Mouse (Mus musculus): ENCODE measurements at regions not wholly inside any gene's neighbourhood (a gene's known extent, or its start where the extent isn't known, plus 50 kb on each side); places are given as distances from the start of the nearest gene placed in this dataset.

DNA sequence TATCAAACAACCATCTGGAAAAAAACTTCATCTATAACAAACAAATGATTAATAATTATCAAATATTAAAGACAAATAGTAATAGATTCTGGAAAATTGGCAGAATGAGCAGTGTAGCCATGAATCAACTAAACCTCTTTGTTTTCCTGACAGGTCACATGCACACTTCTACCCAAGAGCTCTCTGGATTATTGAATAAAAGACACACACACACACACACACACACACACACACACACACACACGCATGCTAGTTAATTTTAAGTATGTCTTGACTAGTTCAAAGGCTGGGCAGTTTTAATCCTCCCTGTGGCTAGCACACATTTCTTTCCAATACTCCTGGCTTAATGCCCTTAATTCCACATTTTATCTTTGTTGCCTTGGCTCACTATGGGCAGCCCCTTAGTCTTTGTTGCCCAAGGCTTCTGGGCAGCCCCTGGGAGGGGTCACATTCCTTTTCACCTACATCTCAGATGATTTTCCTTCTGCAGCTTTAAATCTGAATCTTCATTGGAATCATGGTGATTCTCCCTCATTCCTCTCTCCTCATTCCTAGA lies 710.6 kb upstream of the Marcks start:
- Histone ChIP-seq H3ac (ENCODE audit: control insufficient read depth, insufficient read length) (no peak overlapping the region), H3K4me2 (ENCODE audit: low read depth) (no peak overlapping the region), H3K36me3 (ENCODE audit: control insufficient read depth, insufficient read depth) (no peaks in the 10 kb centered on the region), H3K79me2 (ENCODE audit: control insufficient read depth, insufficient read depth) (no peaks in the 10 kb centered on the region), H3K27me3 (ENCODE audit: control insufficient read depth, insufficient read depth, insufficient read length) (no peaks in the 10 kb centered on the region), H3K4me3 (no peak overlapping the region)
- TF ChIP-seq REST (IDR thresholded peaks at IDR 0.05; ENCODE audit: insufficient read depth, insufficient read length) (no peak), TCF12 (IDR thresholded peaks at IDR 0.05; ENCODE audit: insufficient read depth, poor library complexity, severe bottlenecking) (no peak), CEBPB (IDR thresholded peaks at IDR 0.05; ENCODE audit: insufficient read depth, poor library complexity, severe bottlenecking) (no peak), MYOG (IDR thresholded peaks at IDR 0.05; ENCODE audit: control insufficient read depth in 1 of 3, insufficient read depth in 1 of 3, insufficient read length in 2 of 3, low read depth in 2 of 3) (no peak), TCF3 (IDR thresholded peaks at IDR 0.05; ENCODE audit: insufficient read length, low read depth) (no peak), MYOD1 (IDR thresholded peaks at IDR 0.05; ENCODE audit: control insufficient read depth in 1 of 3, insufficient read length in 2 of 3, low read depth in 2 of 3) (no peak), SRF (IDR thresholded peaks at IDR 0.05; ENCODE audit: control insufficient read depth, insufficient read length, low read depth) (no peak), E2F4 (IDR thresholded peaks at IDR 0.05; ENCODE audit: insufficient read depth) (no peak), USF1 (IDR thresholded peaks at IDR 0.05; ENCODE audit: low read depth) (no peak), POLR2A (IDR thresholded peaks at IDR 0.05; ENCODE audit: insufficient read length, low read depth) (no peak), MAX (IDR thresholded peaks at IDR 0.05; ENCODE audit: low read depth) (no peak), POLR2AphosphoS2 (IDR thresholded peaks at IDR 0.05; ENCODE audit: insufficient read length, low read depth) (no peak)

DNA sequence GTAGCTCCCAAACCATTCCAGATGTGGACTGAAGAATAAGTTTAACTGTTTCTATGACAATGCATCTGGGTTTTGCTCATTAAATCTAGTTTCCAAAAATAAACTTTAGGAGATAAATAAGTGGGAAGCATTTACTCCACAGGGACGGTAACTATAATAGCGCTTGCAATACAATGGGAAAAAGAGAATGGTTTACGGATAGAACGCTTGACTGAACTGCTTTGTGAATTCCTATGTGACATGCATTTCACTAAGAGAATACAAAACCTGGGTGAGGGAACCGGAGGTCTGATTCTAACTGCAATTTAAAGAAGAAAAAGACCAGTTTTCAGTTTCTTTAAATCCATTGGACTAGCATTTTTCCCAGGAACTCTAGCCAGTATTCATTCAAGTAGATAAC lies 704.1 kb upstream of the Marcks start:
- no peak overlapping the region for H3K4me2 ChIP-seq (ENCODE audit: low read depth)
- TF ChIP-seq MAX (IDR thresholded peaks at IDR 0.05; ENCODE audit: low read depth) (no peak), USF1 (IDR thresholded peaks at IDR 0.05; ENCODE audit: low read depth) (no peak), E2F4 (IDR thresholded peaks at IDR 0.05; ENCODE audit: insufficient read depth) (no peak), POLR2AphosphoS2 (IDR thresholded peaks at IDR 0.05; ENCODE audit: insufficient read length, low read depth) (no peak), CEBPB (IDR thresholded peaks at IDR 0.05; ENCODE audit: insufficient read depth, poor library complexity, severe bottlenecking) (no peak), SRF (IDR thresholded peaks at IDR 0.05; ENCODE audit: control insufficient read depth, insufficient read length, low read depth) (no peak), TCF12 (IDR thresholded peaks at IDR 0.05; ENCODE audit: insufficient read depth, poor library complexity, severe bottlenecking) (no peak), MYOG (IDR thresholded peaks at IDR 0.05; ENCODE audit: control insufficient read depth in 1 of 3, insufficient read depth in 1 of 3, insufficient read length in 2 of 3, low read depth in 2 of 3) (no peak), POLR2A (IDR thresholded peaks at IDR 0.05; ENCODE audit: insufficient read length, low read depth) (no peak), REST (IDR thresholded peaks at IDR 0.05; ENCODE audit: insufficient read depth, insufficient read length) (no peak), TCF3 (IDR thresholded peaks at IDR 0.05; ENCODE audit: insufficient read length, low read depth) (no peak), MYOD1 (IDR thresholded peaks at IDR 0.05; ENCODE audit: control insufficient read depth in 1 of 3, insufficient read length in 2 of 3, low read depth in 2 of 3) (no peak)
- H3K36me3 ChIP-seq (ENCODE audit: control insufficient read depth, insufficient read depth), result no peaks in the 10 kb centered on the region
- no peaks in the 10 kb centered on the region for H3K79me2 ChIP-seq (ENCODE audit: control insufficient read depth, insufficient read depth)
- no peak overlapping the region for H3ac ChIP-seq (ENCODE audit: control insufficient read depth, insufficient read length)
- H3K27me3 ChIP-seq (ENCODE audit: control insufficient read depth, insufficient read depth, insufficient read length), result no peaks in the 10 kb centered on the region
- H3K4me3 ChIP-seq, result no peak overlapping the region

DNA sequence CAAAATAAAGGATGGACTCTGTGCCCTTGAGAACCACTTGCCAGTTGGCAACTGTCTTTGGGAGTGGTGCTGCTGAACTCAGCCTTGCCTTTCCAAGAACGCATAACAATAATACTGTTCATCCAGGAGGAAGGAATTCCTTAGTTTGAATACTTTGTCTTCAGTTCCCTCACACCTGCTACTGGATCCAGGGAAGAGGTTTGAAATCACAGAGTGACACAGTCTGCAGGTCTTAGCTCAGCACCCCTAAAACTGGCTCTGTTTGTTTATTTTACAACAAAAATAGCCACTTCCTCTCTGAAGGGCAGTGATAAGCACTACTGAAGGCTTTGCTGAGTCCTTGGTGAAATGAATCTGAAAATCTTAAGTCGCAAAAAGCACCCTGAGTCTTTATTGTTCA lies 703.1 kb upstream of the Marcks start:
- no peaks in the 10 kb centered on the region for H3K27me3 ChIP-seq (ENCODE audit: control insufficient read depth, insufficient read depth, insufficient read length)
- H3K36me3 ChIP-seq (ENCODE audit: control insufficient read depth, insufficient read depth), result no peaks in the 10 kb centered on the region
- H3K4me2 ChIP-seq (ENCODE audit: low read depth), result no peak overlapping the region
- TF ChIP-seq POLR2A (IDR thresholded peaks at IDR 0.05; ENCODE audit: insufficient read length, low read depth), result no peak
- TF ChIP-seq USF1 (IDR thresholded peaks at IDR 0.05; ENCODE audit: low read depth), result no peak
- no peak for TF ChIP-seq TCF3 (IDR thresholded peaks at IDR 0.05; ENCODE audit: insufficient read length, low read depth)
- TF ChIP-seq MYOD1 (IDR thresholded peaks at IDR 0.05; ENCODE audit: control insufficient read depth in 1 of 3, insufficient read length in 2 of 3, low read depth in 2 of 3), result no peak
- TF ChIP-seq MYOG (IDR thresholded peaks at IDR 0.05; ENCODE audit: control insufficient read depth in 1 of 3, insufficient read depth in 1 of 3, insufficient read length in 2 of 3, low read depth in 2 of 3), result no peak
- no peak for TF ChIP-seq TCF12 (IDR thresholded peaks at IDR 0.05; ENCODE audit: insufficient read depth, poor library complexity, severe bottlenecking)
- TF ChIP-seq E2F4 (IDR thresholded peaks at IDR 0.05; ENCODE audit: insufficient read depth), result no peak
- no peak for TF ChIP-seq MAX (IDR thresholded peaks at IDR 0.05; ENCODE audit: low read depth)
- TF ChIP-seq SRF (IDR thresholded peaks at IDR 0.05; ENCODE audit: control insufficient read depth, insufficient read length, low read depth), result no peak
- no peak for TF ChIP-seq CEBPB (IDR thresholded peaks at IDR 0.05; ENCODE audit: insufficient read depth, poor library complexity, severe bottlenecking)
- no peak for TF ChIP-seq POLR2AphosphoS2 (IDR thresholded peaks at IDR 0.05; ENCODE audit: insufficient read length, low read depth)
- TF ChIP-seq REST (IDR thresholded peaks at IDR 0.05; ENCODE audit: insufficient read depth, insufficient read length), result no peak
- H3ac ChIP-seq (ENCODE audit: control insufficient read depth, insufficient read length), result no peak overlapping the region
- H3K79me2 ChIP-seq (ENCODE audit: control insufficient read depth, insufficient read depth), result no peaks in the 10 kb centered on the region
- H3K4me3 ChIP-seq, result no peak overlapping the region

DNA sequence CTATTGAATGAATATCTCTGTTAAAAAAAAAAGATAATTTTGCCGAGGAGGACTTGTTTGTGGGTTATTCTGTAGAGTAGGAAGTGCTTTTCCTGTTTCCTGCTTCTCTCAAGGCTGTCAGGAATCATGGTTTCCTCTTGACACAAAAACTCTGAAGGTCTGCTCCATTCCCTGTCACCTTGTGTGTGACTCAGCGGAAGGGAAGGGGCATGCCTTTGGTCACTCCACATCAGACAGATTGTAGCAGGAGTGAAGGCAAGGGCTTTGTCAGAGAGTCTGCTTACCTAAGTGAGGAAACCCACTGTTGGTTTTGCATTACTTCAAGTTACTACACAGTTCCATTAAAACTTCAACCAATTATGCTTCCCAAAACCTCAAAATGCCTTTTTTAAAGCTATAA lies 699.0 kb upstream of the Marcks start:
- no peaks in the 10 kb centered on the region for H3K36me3 ChIP-seq (ENCODE audit: control insufficient read depth, insufficient read depth)
- no peak overlapping the region for H3K4me2 ChIP-seq (ENCODE audit: low read depth)
- TF ChIP-seq USF1 (IDR thresholded peaks at IDR 0.05; ENCODE audit: low read depth) (no peak), TCF3 (IDR thresholded peaks at IDR 0.05; ENCODE audit: insufficient read length, low read depth) (no peak)
- H3K4me3 ChIP-seq, result no peak overlapping the region
- no peaks in the 10 kb centered on the region for H3K27me3 ChIP-seq (ENCODE audit: control insufficient read depth, insufficient read depth, insufficient read length)
- H3K79me2 ChIP-seq (ENCODE audit: control insufficient read depth, insufficient read depth), result no peaks in the 10 kb centered on the region
- no peak overlapping the region for H3ac ChIP-seq (ENCODE audit: control insufficient read depth, insufficient read length)

DNA sequence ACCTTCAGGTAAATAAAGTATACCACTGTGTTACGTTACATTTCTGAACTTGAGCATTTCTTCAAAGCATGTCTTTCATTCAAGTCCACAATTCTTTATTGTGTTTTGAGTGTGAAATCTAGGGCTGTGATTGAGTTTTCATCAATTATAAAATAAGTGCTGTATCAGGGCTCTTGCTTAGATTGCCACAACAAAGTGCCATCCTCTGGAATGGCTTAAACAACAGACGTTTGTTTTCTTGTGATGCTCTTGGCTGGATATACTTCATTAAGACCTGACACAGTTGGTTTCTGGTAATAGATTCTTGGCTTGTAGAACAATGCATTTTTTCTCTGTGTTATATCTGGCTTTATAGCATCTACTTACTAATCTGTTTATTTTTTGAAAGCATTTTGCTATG lies 674.3 kb upstream of the Marcks start:
- TF ChIP-seq TCF3 (IDR thresholded peaks at IDR 0.05; ENCODE audit: insufficient read length, low read depth) (no peak), POLR2A (IDR thresholded peaks at IDR 0.05; ENCODE audit: insufficient read length, low read depth) (no peak), MYOD1 (IDR thresholded peaks at IDR 0.05; ENCODE audit: control insufficient read depth in 1 of 3, insufficient read length in 2 of 3, low read depth in 2 of 3) (no peak), MYOG (IDR thresholded peaks at IDR 0.05; ENCODE audit: control insufficient read depth in 1 of 3, insufficient read depth in 1 of 3, insufficient read length in 2 of 3, low read depth in 2 of 3) (no peak), REST (IDR thresholded peaks at IDR 0.05; ENCODE audit: insufficient read depth, insufficient read length) (no peak), POLR2AphosphoS2 (IDR thresholded peaks at IDR 0.05; ENCODE audit: insufficient read length, low read depth) (no peak), E2F4 (IDR thresholded peaks at IDR 0.05; ENCODE audit: insufficient read depth) (no peak), CEBPB (IDR thresholded peaks at IDR 0.05; ENCODE audit: insufficient read depth, poor library complexity, severe bottlenecking) (no peak), USF1 (IDR thresholded peaks at IDR 0.05; ENCODE audit: low read depth) (no peak), TCF12 (IDR thresholded peaks at IDR 0.05; ENCODE audit: insufficient read depth, poor library complexity, severe bottlenecking) (no peak)
- Histone ChIP-seq H3ac (ENCODE audit: control insufficient read depth, insufficient read length) (no peak overlapping the region), H3K4me2 (ENCODE audit: low read depth) (peak overlapping the region; percentile 69), H3K36me3 (ENCODE audit: control insufficient read depth, insufficient read depth) (no peaks in the 10 kb centered on the region), H3K4me3 (no peak overlapping the region), H3K79me2 (ENCODE audit: control insufficient read depth, insufficient read depth) (no peaks in the 10 kb centered on the region), H3K27me3 (ENCODE audit: control insufficient read depth, insufficient read depth, insufficient read length) (no peaks in the 10 kb centered on the region)

Measured in myocyte (in vitro differentiated cells).